Mouse (Mus musculus): ENCODE measurements around the gene Ldha. TPM values are rescaled to one million over a fixed set of nuclear protein-coding genes. Genes with fewer than 3 reads are reported as not detected.
A peak's percentile ranks its signal among the peaks of the same experiment; 100 is the strongest.

Ldha gene
- polyA plus RNA-seq, 1 experiment from 2014 or later = 1,950 TPM

DNA sequence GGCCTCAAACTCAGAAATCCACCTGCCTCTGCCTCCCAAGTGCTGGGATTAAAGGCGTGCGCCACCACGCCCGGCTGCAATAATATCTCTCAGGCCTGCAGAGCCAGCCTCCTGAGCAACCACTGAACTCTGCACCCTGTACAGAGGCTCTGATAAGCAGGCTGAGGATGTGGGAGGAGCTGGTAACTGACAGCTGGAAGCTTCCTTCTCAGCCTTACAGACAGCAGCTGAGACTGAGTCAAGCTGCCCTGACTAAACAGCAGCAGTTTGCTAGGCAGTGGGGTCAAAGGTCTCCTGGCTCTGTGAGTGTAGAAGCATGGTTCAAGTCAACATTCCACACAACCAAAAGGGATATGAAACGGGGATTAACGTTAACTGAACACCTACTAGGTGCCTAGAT is 8.0 kb upstream of the Ldha start:
- no peaks in the 10 kb centered on the region for H3K27me3 ChIP-seq (ENCODE audit: insufficient read depth, low read length)
- peaks cover 17% of the 10 kb centered on the region for H3K4me1 ChIP-seq (ENCODE audit: insufficient read depth)
- no peak for TF ChIP-seq CTCF (IDR thresholded peaks at IDR 0.05; ENCODE audit: low read depth)
- H3K4me2 ChIP-seq = no peak overlapping the region
- no peak overlapping the region for H3K9ac ChIP-seq
- WGBS = 37% methylated on average over 6 of the region's 6 CpGs
- ATAC-seq (ENCODE audit: insufficient read depth) (peak; percentile 80), DNase-seq (peak; percentile 87)
- H3K27ac ChIP-seq (ENCODE audit: low read depth) = no peak overlapping the region
- no peak overlapping the region for H3K4me3 ChIP-seq (ENCODE audit: low read depth, low read length)
- H3K36me3 ChIP-seq (ENCODE audit: insufficient read depth) = no peaks in the 10 kb centered on the region
- no peaks in the 10 kb centered on the region for H3K9me3 ChIP-seq (ENCODE audit: low read depth, low read length)

DNA sequence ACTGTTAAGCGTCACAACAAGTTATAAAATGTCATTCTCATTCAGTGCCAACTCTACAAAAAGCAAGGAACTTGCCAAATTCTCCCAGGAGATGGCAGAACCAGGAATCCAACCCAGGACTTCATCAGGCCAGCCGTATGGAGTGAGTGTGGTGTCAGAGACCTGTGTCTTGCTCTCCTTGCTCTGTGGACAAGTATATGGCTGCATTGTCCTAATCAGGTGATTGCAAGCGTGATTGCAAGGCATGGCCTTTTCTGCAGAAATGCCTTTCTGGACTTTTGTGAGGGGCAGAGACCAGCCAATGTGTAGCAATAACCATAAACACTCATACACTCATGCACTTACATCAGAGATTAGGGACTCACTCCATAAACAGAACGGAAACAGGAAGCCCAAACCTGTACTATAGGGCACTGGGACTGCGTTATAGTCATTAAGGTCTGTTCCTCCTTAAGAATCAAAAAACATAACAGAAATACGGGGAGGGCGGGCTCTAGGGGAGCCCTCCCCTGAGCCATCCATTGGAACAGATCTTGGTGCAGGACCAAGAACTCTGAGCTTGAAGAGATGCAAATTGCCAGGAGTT is 7.5 kb upstream of the Ldha start:
- Histone ChIP-seq H3K27ac (ENCODE audit: low read depth) (no peak overlapping the region), H3K36me3 (ENCODE audit: insufficient read depth) (no peaks in the 10 kb centered on the region), H3K4me1 (ENCODE audit: insufficient read depth) (peaks cover 21% of the 10 kb centered on the region), H3K9me3 (ENCODE audit: low read depth, low read length) (no peaks in the 10 kb centered on the region), H3K4me3 (ENCODE audit: low read depth, low read length) (no peak overlapping the region), H3K4me2 (no peak overlapping the region), H3K9ac (no peak overlapping the region), H3K27me3 (ENCODE audit: insufficient read depth, low read length) (no peaks in the 10 kb centered on the region)
- no peak for DNase-seq
- no peak for ATAC-seq (ENCODE audit: insufficient read depth)
- no peak for TF ChIP-seq CTCF (IDR thresholded peaks at IDR 0.05; ENCODE audit: low read depth)
- WGBS = 76% methylated on average over 7 of the region's 7 CpGs

DNA sequence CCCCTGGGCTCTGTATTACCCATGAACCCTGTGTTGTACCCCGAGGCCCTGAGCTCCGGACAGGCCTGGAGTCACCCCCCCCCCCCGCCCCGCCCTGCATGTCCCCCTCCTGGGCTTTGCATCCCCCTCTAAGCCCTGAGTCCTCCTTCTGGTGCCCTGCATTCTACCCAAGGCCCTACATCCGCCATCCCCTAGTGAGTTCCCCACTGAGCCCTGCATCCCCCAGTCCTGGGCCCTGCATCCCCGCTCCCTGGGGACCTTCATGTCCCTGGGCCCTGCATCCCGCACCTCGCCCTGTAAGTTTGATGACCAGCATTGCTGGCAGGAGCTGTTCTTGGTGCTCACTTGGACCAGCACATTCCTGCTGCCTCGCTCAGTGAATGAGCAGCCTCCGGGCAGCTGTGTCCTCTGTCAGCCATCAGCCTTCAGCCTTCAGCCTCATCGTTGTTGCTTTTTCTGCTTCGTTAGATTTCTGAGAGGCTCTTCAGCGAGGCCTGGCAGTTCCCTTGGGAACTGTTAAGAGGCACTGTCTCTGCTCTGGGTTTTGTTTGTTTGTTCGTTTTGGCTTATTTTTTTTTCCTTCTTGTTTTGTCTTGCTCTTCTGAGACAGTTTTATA is 6.2 kb upstream of the Ldha start:
- H3K27ac ChIP-seq (ENCODE audit: low read depth) = no peak overlapping the region
- H3K27me3 ChIP-seq (ENCODE audit: insufficient read depth, low read length) = no peaks in the 10 kb centered on the region
- ATAC-seq (ENCODE audit: insufficient read depth) (no peak), DNase-seq (no peak)
- no peaks in the 10 kb centered on the region for H3K36me3 ChIP-seq (ENCODE audit: insufficient read depth)
- TF ChIP-seq CTCF (IDR thresholded peaks at IDR 0.05; ENCODE audit: low read depth) = no peak
- no peak overlapping the region for H3K4me3 ChIP-seq (ENCODE audit: low read depth, low read length)
- H3K4me1 ChIP-seq (ENCODE audit: insufficient read depth) = peaks cover 34% of the 10 kb centered on the region
- no peak overlapping the region for H3K9ac ChIP-seq
- no peak overlapping the region for H3K4me2 ChIP-seq
- WGBS = 57% methylated on average over 12 of the region's 14 CpGs
- H3K9me3 ChIP-seq (ENCODE audit: low read depth, low read length) = no peaks in the 10 kb centered on the region

DNA sequence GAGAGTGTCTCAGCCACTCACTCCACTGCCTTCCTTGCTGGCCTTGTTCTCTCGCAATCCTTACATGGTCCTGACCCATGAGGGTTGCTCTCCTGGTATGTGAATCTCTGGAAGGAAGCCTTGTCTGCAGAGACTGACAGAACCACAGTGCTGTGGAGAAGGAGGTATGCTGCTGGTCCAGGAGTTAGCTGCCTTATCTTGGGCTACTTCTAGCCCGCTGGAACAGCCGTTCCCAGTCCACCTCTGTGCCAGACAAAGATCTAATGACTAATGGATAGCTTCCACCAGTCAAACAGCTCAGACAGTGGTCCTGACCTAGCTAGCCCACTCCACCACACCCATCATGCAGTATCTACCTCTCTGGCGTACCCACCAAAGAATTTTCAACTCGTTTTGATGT is 4.9 kb upstream of the Ldha start:
- 73% methylated on average over 5 of the region's 5 CpGs for WGBS
- Histone ChIP-seq H3K36me3 (ENCODE audit: insufficient read depth) (no peaks in the 10 kb centered on the region), H3K4me1 (ENCODE audit: insufficient read depth) (peaks cover 30% of the 10 kb centered on the region), H3K27me3 (ENCODE audit: insufficient read depth, low read length) (no peaks in the 10 kb centered on the region), H3K27ac (ENCODE audit: low read depth) (no peak overlapping the region), H3K4me2 (no peak overlapping the region), H3K9ac (no peak overlapping the region), H3K4me3 (ENCODE audit: low read depth, low read length) (no peak overlapping the region), H3K9me3 (ENCODE audit: low read depth, low read length) (no peaks in the 10 kb centered on the region)
- ATAC-seq (ENCODE audit: insufficient read depth) (no peak), DNase-seq (no peak)
- TF ChIP-seq CTCF (IDR thresholded peaks at IDR 0.05; ENCODE audit: low read depth) = no peak

DNA sequence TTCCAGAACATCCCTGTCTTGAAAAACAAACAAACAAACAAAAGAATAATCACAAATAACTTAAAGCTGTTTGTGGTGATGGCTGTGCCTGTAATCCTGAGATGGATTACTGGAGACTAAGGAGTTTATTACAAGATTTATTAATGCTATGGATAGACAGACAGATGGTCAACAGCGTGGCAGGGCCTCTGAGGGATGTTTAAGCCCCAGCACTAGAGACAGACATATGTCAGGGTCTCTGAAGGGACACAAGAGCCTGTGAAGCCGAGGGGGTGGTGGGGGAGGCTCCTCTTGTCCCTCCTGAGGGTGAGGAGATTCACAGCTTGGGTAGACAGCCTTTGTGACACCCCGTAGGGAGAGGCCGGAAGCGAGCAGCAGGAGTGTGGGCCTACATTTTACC is 4.2 kb upstream of the Ldha start:
- Histone ChIP-seq H3K4me1 (ENCODE audit: insufficient read depth) (peaks cover 30% of the 10 kb centered on the region), H3K27ac (ENCODE audit: low read depth) (no peak overlapping the region), H3K36me3 (ENCODE audit: insufficient read depth) (no peaks in the 10 kb centered on the region), H3K4me2 (no peak overlapping the region), H3K4me3 (ENCODE audit: low read depth, low read length) (no peak overlapping the region), H3K9me3 (ENCODE audit: low read depth, low read length) (no peaks in the 10 kb centered on the region), H3K27me3 (ENCODE audit: insufficient read depth, low read length) (no peaks in the 10 kb centered on the region), H3K9ac (no peak overlapping the region)
- DNase-seq (no peak), ATAC-seq (ENCODE audit: insufficient read depth) (no peak)
- WGBS = 66% methylated on average over 5 of the region's 5 CpGs
- no peak for TF ChIP-seq CTCF (IDR thresholded peaks at IDR 0.05; ENCODE audit: low read depth)

DNA sequence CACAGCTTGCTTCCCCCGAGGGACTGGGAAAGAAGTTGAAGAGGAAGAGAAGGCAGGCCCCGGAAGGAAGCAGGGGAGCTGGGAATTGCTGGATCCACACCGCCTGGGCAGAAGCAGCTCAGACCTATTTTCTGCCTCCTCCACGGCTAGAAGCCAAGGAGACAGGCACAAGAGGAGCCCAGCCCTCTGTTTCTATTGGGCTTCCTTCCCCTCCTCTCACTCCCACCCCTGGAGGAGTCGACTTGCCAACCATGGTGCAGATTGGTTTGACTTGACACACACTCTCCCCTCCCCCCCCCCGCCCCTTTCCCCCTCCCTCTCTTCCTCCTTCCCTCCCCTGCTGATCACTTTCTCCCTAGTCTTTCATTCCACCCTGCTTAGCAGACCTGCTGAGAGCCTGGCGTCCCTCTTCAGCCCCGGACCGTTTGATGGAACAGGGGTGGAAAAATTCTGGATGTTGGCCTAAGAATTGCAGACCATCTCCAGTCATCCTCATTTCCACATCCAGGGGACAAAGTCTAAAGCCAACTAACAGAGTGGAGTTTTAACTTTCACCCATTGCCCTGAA is 3.1 kb upstream of the Ldha start:
- TF ChIP-seq CTCF (IDR thresholded peaks at IDR 0.05; ENCODE audit: low read depth) = no peak
- no peaks in the 10 kb centered on the region for H3K9me3 ChIP-seq (ENCODE audit: low read depth, low read length)
- DNase-seq (peak; percentile 78), ATAC-seq (ENCODE audit: insufficient read depth) (peak; percentile 66)
- peak overlapping the region; percentile 31 for H3K4me2 ChIP-seq
- H3K27me3 ChIP-seq (ENCODE audit: insufficient read depth, low read length) = no peaks in the 10 kb centered on the region
- 4% methylated on average over 9 of the region's 9 CpGs for WGBS
- H3K4me1 ChIP-seq (ENCODE audit: insufficient read depth) = peaks cover 30% of the 10 kb centered on the region
- H3K36me3 ChIP-seq (ENCODE audit: insufficient read depth) = no peaks in the 10 kb centered on the region
- peak overlapping the region; percentile 35; the same call in 1 of the 2 replicates for H3K9ac ChIP-seq
- H3K4me3 ChIP-seq (ENCODE audit: low read depth, low read length) = no peak overlapping the region
- H3K27ac ChIP-seq (ENCODE audit: low read depth) = peak overlapping the region; percentile 88

DNA sequence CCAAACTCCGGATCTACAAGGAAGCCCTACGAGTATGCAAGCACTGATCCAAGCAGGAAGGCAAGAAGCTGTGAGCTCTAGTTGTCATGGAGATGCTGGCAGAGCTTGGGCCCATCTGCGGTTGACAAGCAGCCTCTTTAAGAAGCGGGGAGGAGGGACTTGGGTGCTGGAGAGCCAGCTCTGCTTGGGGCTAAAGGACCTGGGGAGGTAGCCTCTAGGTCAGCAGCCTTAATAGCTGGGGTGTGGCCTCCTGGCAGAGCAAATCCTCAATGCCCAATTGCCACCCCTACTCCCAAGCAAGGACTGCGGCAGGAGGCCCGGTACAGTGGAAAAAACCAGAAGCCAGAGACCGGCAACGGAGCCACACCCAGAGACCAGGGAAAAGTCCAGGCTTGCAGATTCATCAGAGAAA is 2.4 kb upstream of the Ldha start:
- WGBS = 4% methylated on average over 8 of the region's 8 CpGs
- H3K4me1 ChIP-seq (ENCODE audit: insufficient read depth) = peaks cover 30% of the 10 kb centered on the region
- peak; percentile 76 for ATAC-seq (ENCODE audit: insufficient read depth)

More for the DNA sequence above, 2.4 kb upstream of the Ldha start:
- Histone ChIP-seq H3K36me3 (ENCODE audit: insufficient read depth) (no peaks in the 10 kb centered on the region), H3K27me3 (ENCODE audit: insufficient read depth, low read length) (no peaks in the 10 kb centered on the region), H3K4me3 (ENCODE audit: low read depth, low read length) (no peak overlapping the region), H3K27ac (ENCODE audit: low read depth) (peak overlapping the region; percentile 88), H3K9me3 (ENCODE audit: low read depth, low read length) (no peaks in the 10 kb centered on the region), H3K9ac (no peak overlapping the region), H3K4me2 (peak overlapping the region; percentile 31)
- TF ChIP-seq CTCF (IDR thresholded peaks at IDR 0.05; ENCODE audit: low read depth) = no peak
- peak; percentile 88 for DNase-seq

Measured in lung, embryonic 14.5 days (tissue).